Mouse (Mus musculus) forebrain, embryonic 15.5 days (tissue): ENCODE measurements around the gene Lin7c. TPM values are rescaled to one million over a fixed set of nuclear protein-coding genes. Genes with fewer than 3 reads are reported as not detected.

Experiments used
- ATAC-seq: fragments of 200-750 bp; cut with Nextera tagmentation; replicated peaks from 2 replicates; pipeline ENCODE4 v1.8.0; 2017; ENCODE audit warnings: mild to moderate bottlenecking, moderate TSS enrichment, moderate library complexity
- H3K27ac ChIP-seq: fragments of 300-500 bp; sonication (generic); replicated peaks from 2 replicates; pipeline ENCODE4 v1.5.1; 2015; ENCODE audit warnings: mild to moderate bottlenecking, inconsistent platforms
- H3K27me3 ChIP-seq: fragments of 300-500 bp; sonication (generic); 2 replicates; pipeline ENCODE4 v1.6.1; 2015; ENCODE audit warnings: inconsistent platforms
- H3K36me3 ChIP-seq: fragments of 300-500 bp; sonication (generic); 2 replicates; pipeline ENCODE4 v1.6.1; 2015; ENCODE audit warnings: mild to moderate bottlenecking, inconsistent platforms
- H3K4me1 ChIP-seq: fragments of 300-500 bp; sonication (generic); 2 replicates; pipeline ENCODE4 v1.6.1; 2015; ENCODE audit warnings: inconsistent platforms
- H3K4me2 ChIP-seq: fragments of 300-500 bp; sonication (generic); replicated peaks from 2 replicates; pipeline ENCODE4 v1.6.1; 2015; ENCODE audit warnings: mild to moderate bottlenecking, inconsistent platforms
- H3K4me3 ChIP-seq: fragments of 300-500 bp; sonication (generic); 2 replicates; pipeline ENCODE4 v1.5.1; 2015; ENCODE audit warnings: mild to moderate bottlenecking, inconsistent platforms
- H3K9ac ChIP-seq: fragments of 300-500 bp; sonication (generic); replicated peaks from 2 replicates; pipeline ENCODE4 v1.6.1; 2015; ENCODE audit warnings: mild to moderate bottlenecking, inconsistent platforms
- H3K9me3 ChIP-seq: fragments of 300-500 bp; sonication (generic); 2 replicates; pipeline ENCODE4 v1.6.1; 2016; ENCODE audit warnings: inconsistent platforms
- WGBS: fragments of 180-500 bp; shearing (Covaris S2); methylation state at CpG from one replicate; pipeline ENCODE4 v1.1.7; 2015; ENCODE audit warnings: mixed read lengths; 5-methylcytosine and 5-hydroxymethylcytosine counted together
- polyA plus RNA-seq: library from polyadenylated mRNA; unstranded; fragments of >200 nt; fragmentation: Nextera tagmentation; extraction: Ambion mirVana; gene quantifications from 2 replicates; pipeline ENCODE4 v1.2.1, GENCODE M21; 2015

Lin7c gene
- polyA plus RNA-seq, 1 experiment from 2014 or later = 184 TPM

DNA sequence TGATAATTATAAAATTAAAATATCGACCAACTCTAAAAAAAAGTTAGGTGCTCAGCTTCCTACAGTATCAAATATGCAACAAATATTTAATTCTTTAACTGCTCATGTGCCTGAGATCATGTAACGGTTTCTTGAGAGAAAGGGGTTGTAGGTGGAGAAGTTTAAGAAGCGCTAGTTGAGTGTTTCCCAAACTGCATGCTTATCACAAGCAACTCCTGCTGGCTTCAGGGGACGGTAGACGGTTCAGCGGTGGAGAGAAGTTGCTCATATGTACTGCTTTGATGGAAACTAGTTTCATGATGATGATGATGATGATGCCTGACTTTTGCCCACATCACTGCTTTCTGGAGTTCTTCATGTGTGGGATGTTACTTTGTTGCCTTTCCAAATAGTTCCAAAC lies 55.8 kb downstream of the Lin7c start:
- 93% methylated on average over 6 of the region's 6 CpGs for WGBS
- no peaks in the 10 kb centered on the region for H3K36me3 ChIP-seq
- no peaks in the 10 kb centered on the region for H3K9me3 ChIP-seq
- ATAC-seq = no peak
- peaks cover 80% of the 10 kb centered on the region for H3K27me3 ChIP-seq
- no peak overlapping the region for H3K9ac ChIP-seq
- H3K27ac ChIP-seq = no peak overlapping the region
- no peak overlapping the region for H3K4me2 ChIP-seq
- H3K4me1 ChIP-seq = peaks cover 21% of the 10 kb centered on the region
- H3K4me3 ChIP-seq = no peak overlapping the region

DNA sequence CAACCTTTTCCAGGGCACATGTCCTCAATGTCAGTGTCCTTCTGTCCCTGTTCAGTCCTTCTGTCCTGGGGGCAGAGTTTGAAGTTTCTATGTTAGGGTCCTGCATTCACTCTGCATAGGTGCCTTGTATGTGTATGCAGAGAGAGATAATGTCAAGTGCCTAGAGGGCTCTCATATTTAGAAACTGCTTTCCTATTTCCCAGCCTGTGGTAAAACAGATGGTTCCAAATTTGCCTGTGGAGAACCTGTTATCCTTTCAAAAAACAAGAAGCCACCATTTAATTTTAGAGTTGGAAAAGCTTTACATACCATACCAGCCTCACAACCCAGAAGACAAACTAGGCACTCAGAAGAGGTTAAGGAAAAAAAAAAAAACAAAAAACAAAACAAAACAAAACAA lies 58.9 kb downstream of the Lin7c start:
- no peaks in the 10 kb centered on the region for H3K9me3 ChIP-seq
- H3K4me2 ChIP-seq = no peak overlapping the region
- peaks cover 83% of the 10 kb centered on the region for H3K27me3 ChIP-seq
- H3K4me3 ChIP-seq = no peak overlapping the region
- ATAC-seq = no peak
- H3K27ac ChIP-seq = no peak overlapping the region
- H3K36me3 ChIP-seq = no peaks in the 10 kb centered on the region
- no peak overlapping the region for H3K9ac ChIP-seq
- peaks cover 10% of the 10 kb centered on the region for H3K4me1 ChIP-seq

DNA sequence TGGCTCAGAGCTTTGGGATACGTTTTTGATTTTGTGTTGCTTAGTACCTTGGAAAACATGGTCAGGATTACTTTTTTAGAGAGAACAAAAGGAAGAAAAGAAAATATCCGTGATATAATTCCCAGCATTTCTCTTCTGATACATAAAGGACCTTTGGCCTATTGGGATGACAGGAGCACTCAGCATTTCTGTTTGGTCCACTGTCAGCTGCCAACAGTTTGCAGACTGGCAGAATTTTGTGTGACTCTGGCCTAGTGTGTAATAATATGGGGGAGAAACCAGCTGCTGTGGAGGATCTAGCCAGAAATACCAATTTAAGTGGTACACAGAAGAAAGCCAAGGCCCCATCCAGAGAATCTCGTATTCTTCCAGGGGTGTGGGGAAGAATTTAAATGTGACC lies 59.7 kb downstream of the Lin7c start:
- no peaks in the 10 kb centered on the region for H3K36me3 ChIP-seq
- 59% methylated on average over 3 of the region's 3 CpGs for WGBS
- no peak overlapping the region for H3K4me3 ChIP-seq
- no peak for ATAC-seq
- H3K27me3 ChIP-seq = peaks cover 83% of the 10 kb centered on the region
- peaks cover 13% of the 10 kb centered on the region for H3K4me1 ChIP-seq
- no peak overlapping the region for H3K27ac ChIP-seq
- no peaks in the 10 kb centered on the region for H3K9me3 ChIP-seq
- no peak overlapping the region for H3K9ac ChIP-seq
- no peak overlapping the region for H3K4me2 ChIP-seq

Other genes with a start within 250 kb of the Lin7c start
- 2.4 and 2.5 TPM in 2 replicates for gene Bdnf, start 216.2 kb upstream of the Lin7c start, polyA plus RNA-seq
- gene Lgr4, start 26.8 kb downstream of the Lin7c start, polyA plus RNA-seq = 2.8 and 3.0 TPM in 2 replicates
- 34.3 and 36.8 TPM in 2 replicates for gene Ccdc34, start 127.0 kb downstream of the Lin7c start, polyA plus RNA-seq